Comparison of ENCODE assay signal across 30 mouse cellular contexts in the genomic region with DNA sequence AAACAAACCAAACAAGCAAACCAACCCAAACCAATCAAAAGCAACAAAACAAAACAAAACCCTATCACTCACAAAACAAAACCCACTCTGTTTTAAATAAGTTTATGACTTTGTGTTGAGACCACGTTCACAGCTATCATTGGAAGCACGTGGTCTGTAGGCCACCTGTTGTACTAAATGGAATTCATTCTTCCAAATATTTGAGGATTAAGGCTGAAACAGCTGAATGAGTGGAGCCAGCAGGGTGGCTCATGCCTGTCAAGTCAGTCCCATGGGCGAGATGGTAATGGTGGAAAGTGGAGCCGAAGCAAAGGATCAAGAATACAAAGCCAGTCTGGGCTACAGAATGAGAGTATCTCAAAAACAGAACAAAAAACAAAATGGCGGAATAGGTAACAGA. TPM values are rescaled to one million over a fixed set of nuclear protein-coding genes. Genes with fewer than 3 reads are reported as not detected.
"Had no signal": no experiment of that assay in that cellular context is flagged by ENCODE, and none has a peak within 500 bp of the region (broad histone marks: within the 10 kb centered on the region; RNA-seq: fewer than 3 reads in every experiment).

No protein-coding gene starts in this region.

- H3K27me3 ChIP-seq: embryonic facial prominence, embryonic 12.5 days; embryonic facial prominence, embryonic 13.5 days; embryonic facial prominence, embryonic 15.5 days; forebrain, embryonic 12.5 days; forebrain, embryonic 13.5 days; forebrain, embryonic 15.5 days had no signal

- ATAC-seq: forebrain, embryonic 13.5 days; forebrain, embryonic 14.5 days; forebrain, embryonic 15.5 days; forebrain, embryonic 16.5 days; forebrain, postnatal 0 days had no signal

- H3K9me3 ChIP-seq: embryonic facial prominence, embryonic 12.5 days; embryonic facial prominence, embryonic 13.5 days; embryonic facial prominence, embryonic 15.5 days; forebrain, embryonic 10.5 days; forebrain, embryonic 12.5 days; forebrain, embryonic 13.5 days; forebrain, embryonic 15.5 days had no signal

- H3K27ac ChIP-seq: embryonic facial prominence, embryonic 12.5 days; embryonic facial prominence, embryonic 13.5 days; embryonic facial prominence, embryonic 15.5 days; forebrain, embryonic 10.5 days; forebrain, embryonic 12.5 days; forebrain, embryonic 13.5 days; forebrain, embryonic 15.5 days; gastrocnemius, adult 2 months; heart, adult 2 months had no signal

- H3K4me2 ChIP-seq: embryonic facial prominence, embryonic 12.5 days; embryonic facial prominence, embryonic 13.5 days; embryonic facial prominence, embryonic 15.5 days; forebrain, embryonic 12.5 days; forebrain, embryonic 13.5 days; forebrain, embryonic 15.5 days had no signal

- H3K9ac ChIP-seq: embryonic facial prominence, embryonic 12.5 days; embryonic facial prominence, embryonic 13.5 days; embryonic facial prominence, embryonic 15.5 days; forebrain, embryonic 12.5 days; forebrain, embryonic 13.5 days; forebrain, embryonic 15.5 days; forebrain, postnatal 0 days had no signal

- H3K36me3 ChIP-seq: forebrain, embryonic 15.5 days had no signal

- H3K4me3 ChIP-seq: embryonic facial prominence, embryonic 12.5 days; embryonic facial prominence, embryonic 13.5 days; embryonic facial prominence, embryonic 15.5 days; erythroblast, embryonic 14.5 days; forebrain, embryonic 10.5 days; forebrain, embryonic 12.5 days; forebrain, embryonic 13.5 days; forebrain, embryonic 15.5 days; gastrocnemius, adult 2 months; heart, adult 2 months had no signal

- DNase-seq: cerebellum, adult 2 months; cerebellum, adult 8-10 months; cerebellum, adult 9-10 months; cerebellum, adult 9-11 months; cerebellum, postnatal 10 days; cerebellum, postnatal 14 days; cerebellum, postnatal 25 days; cerebellum, postnatal 36 days; embryo, embryonic 11 days; forebrain, postnatal 0 days; gastrocnemius, adult 2 months; gastrocnemius, postnatal 10 days; gastrocnemius, postnatal 14 days; gastrocnemius, postnatal 25 days; gastrocnemius, postnatal 36 days; heart, adult 11 months; heart, adult 18-20 months; heart, adult 2 months had no signal

RNA-seq across cellular contexts. Expression of gene Pmel, which starts 3.3 kb away (rescaled TPM):
- total RNA-seq: common myeloid progenitor, adult 5-6 weeks; gastrocnemius, adult 18-20 months; gastrocnemius, adult 2 months had no signal
- polyA plus RNA-seq: erythroblast, embryonic 14.5 days had no signal
